Mouse (Mus musculus) G1E (cell line): Measurements from ENCODE around the gene Klhl3.

Experiments
- CTCF ChIP-seq: IDR thresholded peaks from 2 replicates; pipeline ENCODE4 v1.5.1; 2012; ENCODE audit warnings: low read depth, low read length, inconsistent platforms, mixed read lengths
- GATA2 ChIP-seq: IDR thresholded peaks from 2 replicates; pipeline ENCODE4 v1.6.1; 2012; ENCODE audit warnings: low read depth, low read length, inconsistent platforms, borderline replicate concordance

DNA sequence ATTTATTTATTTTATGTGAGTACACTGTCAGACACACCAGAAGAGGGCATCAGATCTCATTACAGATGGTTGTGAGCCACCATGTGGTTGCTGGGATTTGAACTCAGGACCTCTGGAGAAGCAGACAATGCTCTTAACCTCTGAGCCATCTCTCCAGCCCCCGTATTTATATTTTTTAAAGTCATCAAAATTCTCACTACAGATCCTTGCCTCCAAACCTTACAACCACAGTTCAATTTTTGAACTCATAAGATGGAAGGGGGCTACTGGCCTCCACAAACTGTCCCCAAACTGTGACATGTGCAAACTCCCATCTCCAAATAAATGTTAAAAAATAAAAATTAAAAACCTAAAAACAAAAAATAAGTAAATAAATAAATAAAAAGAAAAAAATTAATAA lies 34.4 kb upstream of the Klhl3 start:
- TF ChIP-seq GATA2 (no peak), CTCF (no peak)
